Mouse (Mus musculus) midbrain, embryonic 10.5 days (tissue): ENCODE measurements around the gene Kif5c. TPM values are rescaled to one million over a fixed set of nuclear protein-coding genes. Genes with fewer than 3 reads are reported as not detected.
A peak's percentile ranks its signal among the peaks of the same experiment; 100 is the strongest.

Experiments
- DNase-seq: peaks from one replicate; pipeline ENCODE4 v3.0.0-alpha.2; 2017; ENCODE audit warnings: low spot score
- H3K27ac ChIP-seq: fragments of 300-500 bp; sonication (generic); replicated peaks from 2 replicates; pipeline ENCODE4 v1.5.1; 2016; ENCODE audit warnings: mild to moderate bottlenecking
- H3K27me3 ChIP-seq: fragments of 300-500 bp; sonication (generic); 2 replicates; pipeline ENCODE4 v1.6.1; 2016; ENCODE audit warnings: low read depth, mild to moderate bottlenecking; ENCODE audit not compliant: poor library complexity, severe bottlenecking
- H3K36me3 ChIP-seq: fragments of 300-500 bp; sonication (generic); 2 replicates; pipeline ENCODE4 v1.6.1; 2016; ENCODE audit warnings: mild to moderate bottlenecking, moderate library complexity
- H3K4me1 ChIP-seq: fragments of 300-500 bp; sonication (generic); 2 replicates; pipeline ENCODE4 v1.6.1; 2016
- H3K4me3 ChIP-seq: fragments of 300-500 bp; sonication (generic); 2 replicates; pipeline ENCODE4 v1.5.1; 2016; ENCODE audit warnings: mild to moderate bottlenecking, moderate library complexity
- H3K9me3 ChIP-seq: fragments of 300-500 bp; sonication (generic); replicated peaks from 2 replicates; pipeline ENCODE4 v1.6.1; 2016; ENCODE audit warnings: mild to moderate bottlenecking
- WGBS: fragments of 180-500 bp; shearing (Covaris S2); methylation state at CpG from one replicate; pipeline ENCODE4 v1.1.7; 2016; 5-methylcytosine and 5-hydroxymethylcytosine counted together
- polyA plus RNA-seq: library from polyadenylated mRNA; unstranded; fragments of >200 nt; fragmentation: Nextera tagmentation; extraction: Ambion mirVana; gene quantifications from 2 replicates; pipeline ENCODE4 v1.2.1, GENCODE M21; 2016

Gene Kif5c
- polyA plus RNA-seq, 1 experiment from 2014 or later = 37.3 TPM

- Histone ChIP-seq H3K27me3 (no peaks in the 10 kb centered on the region), H3K27ac (peak overlapping the region; percentile 75), H3K36me3 (peaks cover 41% of the 10 kb centered on the region), H3K4me3 (peak overlapping the region; percentile 27; the same call in 1 of the 2 replicates), H3K9me3 (no peaks in the 10 kb centered on the region), H3K4me1 (peaks cover 56% of the 10 kb centered on the region)
- DNase-seq = no peak
- 30% methylated on average over 8 of the region's 8 CpGs for WGBS
These were observed 100.1 kb downstream of the Kif5c start for GRCm38 (mm10) chr2:49718935-49719850.

- Histone ChIP-seq H3K27ac (peak overlapping the region; percentile 75), H3K4me1 (peaks cover 56% of the 10 kb centered on the region), H3K4me3 (peak overlapping the region; percentile 27), H3K9me3 (no peaks in the 10 kb centered on the region), H3K36me3 (peaks cover 41% of the 10 kb centered on the region), H3K27me3 (no peaks in the 10 kb centered on the region)
- DNase-seq = peak; percentile 54
- 9% methylated on average over 6 of the region's 6 CpGs for WGBS
These were observed 100.8 kb downstream of the Kif5c start for GRCm38 (mm10) chr2:49719854-49720253.

GRCm38 (mm10) chr2:49720343-49720742 lies 101.2 kb downstream of the Kif5c start:
- H3K9me3 ChIP-seq = no peaks in the 10 kb centered on the region
- no peaks in the 10 kb centered on the region for H3K27me3 ChIP-seq
- peaks cover 45% of the 10 kb centered on the region for H3K36me3 ChIP-seq
- H3K27ac ChIP-seq = peak overlapping the region; percentile 75
- DNase-seq = no peak
- peaks cover 56% of the 10 kb centered on the region for H3K4me1 ChIP-seq
- 52% methylated on average over 9 of the region's 9 CpGs for WGBS
- peak overlapping the region; percentile 20; the same call in 1 of the 2 replicates for H3K4me3 ChIP-seq

GRCm38 (mm10) chr2:49722331-49722730 lies 103.2 kb downstream of the Kif5c start:
- Histone ChIP-seq H3K9me3 (no peaks in the 10 kb centered on the region), H3K27ac (peak overlapping the region; percentile 49; the same call in 1 of the 2 replicates), H3K36me3 (peaks cover 36% of the 10 kb centered on the region), H3K4me1 (peaks cover 61% of the 10 kb centered on the region), H3K4me3 (no peak overlapping the region), H3K27me3 (no peaks in the 10 kb centered on the region)
- 77% methylated on average over 9 of the region's 9 CpGs for WGBS
- no peak for DNase-seq

GRCm38 (mm10) chr2:49722983-49723382 lies 103.9 kb downstream of the Kif5c start:
- Histone ChIP-seq H3K4me3 (no peak overlapping the region), H3K36me3 (peaks cover 35% of the 10 kb centered on the region), H3K4me1 (peaks cover 57% of the 10 kb centered on the region), H3K9me3 (no peaks in the 10 kb centered on the region), H3K27me3 (no peaks in the 10 kb centered on the region), H3K27ac (no peak overlapping the region)
- no peak for DNase-seq
- 89% methylated on average over 13 of the region's 13 CpGs for WGBS

- Histone ChIP-seq H3K36me3 (peaks cover 71% of the 10 kb centered on the region), H3K9me3 (no peaks in the 10 kb centered on the region), H3K27ac (no peak overlapping the region), H3K4me1 (peaks cover 20% of the 10 kb centered on the region), H3K4me3 (no peak overlapping the region), H3K27me3 (no peaks in the 10 kb centered on the region)
- 86% methylated on average over 11 of the region's 11 CpGs for WGBS
- DNase-seq = no peak
These were observed 107.6 kb downstream of the Kif5c start for GRCm38 (mm10) chr2:49726672-49727071.

GRCm38 (mm10) chr2:49727199-49727598 lies 108.1 kb downstream of the Kif5c start:
- 20% methylated on average over 7 of the region's 7 CpGs for WGBS
- peak; percentile 63 for DNase-seq
- Histone ChIP-seq H3K27me3 (no peaks in the 10 kb centered on the region), H3K9me3 (no peaks in the 10 kb centered on the region), H3K27ac (no peak overlapping the region), H3K4me3 (no peak overlapping the region), H3K4me1 (peaks cover 15% of the 10 kb centered on the region), H3K36me3 (peaks cover 77% of the 10 kb centered on the region)

- DNase-seq = no peak
- H3K4me1 ChIP-seq = peaks cover 10% of the 10 kb centered on the region
These were observed 108.6 kb downstream of the Kif5c start for GRCm38 (mm10) chr2:49727686-49728085.

GRCm38 (mm10) chr2:49728896-49729610 lies 110.0 kb downstream of the Kif5c start:
- Histone ChIP-seq H3K4me3 (no peak overlapping the region), H3K9me3 (no peaks in the 10 kb centered on the region), H3K27me3 (no peaks in the 10 kb centered on the region), H3K36me3 (peaks cover 80% of the 10 kb centered on the region), H3K27ac (no peak overlapping the region), H3K4me1 (peaks cover 5% of the 10 kb centered on the region; the same call in 1 of the 2 replicates)
- WGBS = 94% methylated on average over 10 of the region's 10 CpGs
- no peak for DNase-seq

More at GRCm38 (mm10) chr2:49727686-49728085, 108.6 kb downstream of the Kif5c start:
- Histone ChIP-seq H3K4me3 (no peak overlapping the region), H3K27ac (no peak overlapping the region), H3K9me3 (no peaks in the 10 kb centered on the region), H3K27me3 (no peaks in the 10 kb centered on the region), H3K36me3 (peaks cover 80% of the 10 kb centered on the region)
- WGBS = 86% methylated on average over 4 of the region's 4 CpGs

- peaks cover 5% of the 10 kb centered on the region; the same call in 1 of the 2 replicates for H3K4me1 ChIP-seq
- peaks cover 75% of the 10 kb centered on the region for H3K36me3 ChIP-seq
These were observed 110.5 kb downstream of the Kif5c start for GRCm38 (mm10) chr2:49729611-49729969.

GRCm38 (mm10) chr2:49730183-49730582 lies 111.1 kb downstream of the Kif5c start:
- Histone ChIP-seq H3K9me3 (no peaks in the 10 kb centered on the region), H3K4me1 (peaks cover 5% of the 10 kb centered on the region; the same call in 1 of the 2 replicates), H3K27ac (no peak overlapping the region), H3K4me3 (no peak overlapping the region), H3K27me3 (no peaks in the 10 kb centered on the region), H3K36me3 (peaks cover 75% of the 10 kb centered on the region)
- WGBS = 52% methylated on average over 5 of the region's 5 CpGs
- no peak for DNase-seq

More at GRCm38 (mm10) chr2:49729611-49729969, 110.5 kb downstream of the Kif5c start:
- Histone ChIP-seq H3K4me3 (no peak overlapping the region), H3K27ac (no peak overlapping the region), H3K9me3 (no peaks in the 10 kb centered on the region), H3K27me3 (no peaks in the 10 kb centered on the region)
- WGBS = 88% methylated on average over 2 of the region's 2 CpGs
- no peak for DNase-seq

GRCm38 (mm10) chr2:49732745-49733655 lies 113.9 kb downstream of the Kif5c start:
- H3K4me1 ChIP-seq = no peaks in the 10 kb centered on the region
- H3K27me3 ChIP-seq = no peaks in the 10 kb centered on the region
- no peak overlapping the region for H3K4me3 ChIP-seq
- H3K36me3 ChIP-seq = peaks cover 88% of the 10 kb centered on the region
- H3K27ac ChIP-seq = no peak overlapping the region
- no peak for DNase-seq
- WGBS = 67% methylated on average over 11 of the region's 11 CpGs
- H3K9me3 ChIP-seq = no peaks in the 10 kb centered on the region
